Mouse (Mus musculus) megakaryocyte, embryonic 14.5 days (primary cell): ENCODE measurements around the gene Cfap74. TPM values are rescaled to one million over a fixed set of nuclear protein-coding genes. Genes with fewer than 3 reads are reported as not detected.

Source experiments
- H3K27me3 ChIP-seq: replicated peaks from 2 replicates; pipeline ENCODE3; 2012; ENCODE audit warnings: inconsistent platforms
- H3K36me3 ChIP-seq: replicated peaks from 2 replicates; pipeline ENCODE3; 2012; ENCODE audit warnings: low read length, inconsistent platforms, mixed read lengths
- H3K4me1 ChIP-seq: 2 replicates; pipeline ENCODE4 v1.6.1; 2012; ENCODE audit warnings: inconsistent platforms
- H3K4me3 ChIP-seq: replicated peaks from 2 replicates; pipeline ENCODE3; 2012; ENCODE audit warnings: moderate library complexity, mild to moderate bottlenecking, inconsistent platforms
- H3K9me3 ChIP-seq: 2 replicates; pipeline ENCODE4 v1.6.1; 2012; ENCODE audit warnings: inconsistent platforms
- FLI1 ChIP-seq: IDR thresholded peaks from 2 replicates; pipeline ENCODE4 v1.6.1; 2012; ENCODE audit warnings: low read length, inconsistent platforms, mixed read lengths
- GATA1 ChIP-seq: IDR thresholded peaks from 3 replicates; pipeline ENCODE4 v1.6.1; 2012; ENCODE audit warnings: mixed read lengths, low read length, inconsistent platforms, borderline replicate concordance
- polyA plus RNA-seq: library from polyadenylated mRNA; stranded (reverse); fragments of >175 nt; gene quantifications from 2 replicates; pipeline ENCODE4 v1.2.3, GENCODE M21; 2012; ENCODE audit warnings: low replicate concordance; ENCODE audit not compliant: insufficient read depth

Cfap74 gene
- not detected in 2 replicates for polyA plus RNA-seq

DNA sequence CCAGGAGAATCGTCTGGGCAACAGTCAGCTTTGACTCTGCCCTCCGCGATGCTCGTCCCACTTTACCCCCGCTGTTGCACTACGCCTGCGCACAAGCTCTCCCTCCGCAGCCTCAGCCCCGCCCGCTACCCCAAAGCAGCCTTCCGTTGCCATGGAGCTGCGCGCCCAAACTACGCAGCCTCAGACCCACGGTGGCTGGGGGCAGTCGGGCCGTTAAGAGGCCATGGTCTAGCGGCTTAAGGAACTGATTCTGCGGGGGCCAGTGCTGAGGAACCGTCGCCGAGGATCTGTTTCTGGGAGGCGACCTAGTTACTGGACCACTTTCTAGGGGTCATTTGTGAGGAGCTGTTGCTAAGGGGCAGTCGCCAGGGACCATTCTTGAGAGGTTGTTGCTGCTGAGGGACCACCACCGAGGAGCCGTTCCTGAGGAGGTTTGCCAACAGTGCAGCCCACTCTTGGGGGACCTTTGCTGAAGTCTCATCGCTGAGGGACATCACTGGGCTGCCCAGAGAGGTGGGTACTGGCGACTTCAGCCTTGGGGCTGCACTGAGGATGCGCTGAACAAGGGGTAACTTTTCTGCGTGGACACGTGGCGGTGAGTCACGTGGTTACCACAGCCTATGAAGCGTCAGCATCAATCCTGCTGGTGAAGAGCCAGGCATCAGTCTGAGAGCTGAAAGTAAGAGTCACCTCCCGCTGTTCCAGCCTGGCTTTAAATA, at the start of gene Cfap74:
TSS of gene Cfap74 (plus strand) at position 133 of the 719 bp plus-strand sequence.
- no peak for TF ChIP-seq GATA1
- no peak for TF ChIP-seq FLI1
- H3K4me3 ChIP-seq, result peak within 1 kb of the TSS; percentile 85
- H3K27me3 ChIP-seq, result peaks cover 55% of the 10 kb centered on the region
- peaks cover 3% of the 10 kb centered on the region for H3K9me3 ChIP-seq
- H3K36me3 ChIP-seq, result no peaks in the 10 kb centered on the region
- peaks cover 9% of the 10 kb centered on the region for H3K4me1 ChIP-seq

DNA sequence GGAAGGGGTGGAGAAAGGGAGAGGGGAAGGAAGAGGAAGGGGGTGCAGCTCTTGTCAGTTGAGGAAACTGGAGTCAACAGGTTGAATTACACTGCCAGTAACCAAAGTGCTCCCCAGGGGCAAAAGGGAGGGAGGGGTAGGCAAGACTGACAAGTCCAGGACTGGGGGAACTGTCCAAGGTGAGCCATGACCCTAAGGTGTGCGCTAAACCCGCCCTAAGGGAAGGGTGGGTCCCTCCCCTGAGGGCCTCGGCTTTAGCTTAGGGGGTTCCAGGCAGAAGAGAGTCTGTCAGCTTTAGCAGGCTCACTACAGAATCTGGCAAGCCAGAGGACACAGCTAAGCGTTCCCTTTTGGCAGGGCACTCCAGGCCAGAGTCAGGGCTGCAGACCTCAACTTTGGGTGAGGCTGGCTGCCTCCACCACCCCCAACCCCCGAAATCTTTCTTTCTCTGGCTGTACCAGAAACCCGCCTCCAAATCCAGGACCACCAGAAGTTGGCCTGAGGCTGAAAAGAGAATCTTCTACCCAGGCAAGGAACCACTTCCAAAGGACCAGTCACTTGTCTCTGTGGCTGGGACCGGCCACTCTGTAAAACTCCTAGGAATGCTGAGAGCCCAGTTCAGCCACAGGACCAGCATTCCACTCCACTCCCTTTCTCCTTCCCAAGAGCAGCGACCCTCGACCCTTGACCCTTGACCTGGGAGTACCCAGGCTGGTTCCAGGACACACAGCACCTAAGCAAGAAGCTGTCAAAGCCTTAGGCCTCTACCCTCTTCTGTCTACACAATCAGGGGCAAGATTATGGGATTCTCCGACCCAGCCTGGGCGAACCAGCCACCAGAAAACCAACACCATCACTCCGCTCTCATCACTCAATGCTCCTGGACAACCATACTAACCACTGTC, 49.2 kb upstream of the Cfap74 start:
- Histone ChIP-seq H3K36me3 (no peaks in the 10 kb centered on the region), H3K27me3 (peaks cover 92% of the 10 kb centered on the region), H3K4me3 (no peak overlapping the region), H3K9me3 (no peaks in the 10 kb centered on the region), H3K4me1 (peaks cover 5% of the 10 kb centered on the region; the same call in 1 of the 2 replicates)
- TF ChIP-seq FLI1 (no peak), GATA1 (no peak)

DNA sequence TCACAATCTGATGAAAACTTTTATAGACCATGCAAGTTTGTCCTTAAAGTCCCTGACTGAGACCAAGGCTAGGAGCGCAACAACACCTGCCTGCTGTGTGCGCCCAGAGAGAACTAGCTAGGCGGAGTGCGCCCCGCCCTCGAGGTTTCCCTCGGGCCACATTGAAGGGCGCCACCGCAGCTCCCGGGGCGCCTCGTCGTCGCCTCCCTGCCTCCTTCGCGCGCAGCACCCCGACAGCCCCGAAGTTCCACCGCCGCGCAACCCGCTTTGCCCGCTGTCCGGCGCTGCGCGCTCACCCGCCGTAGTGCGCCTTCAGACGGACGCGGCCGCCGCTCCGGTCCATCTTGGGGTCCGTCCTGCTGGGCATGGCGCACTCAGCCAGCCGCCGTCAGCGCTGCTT, 48.1 kb upstream of the Cfap74 start:
- H3K4me3 ChIP-seq, result no peak overlapping the region
- TF ChIP-seq GATA1, result no peak
- no peak for TF ChIP-seq FLI1
- no peaks in the 10 kb centered on the region for H3K36me3 ChIP-seq
- peaks cover 95% of the 10 kb centered on the region for H3K27me3 ChIP-seq
- no peaks in the 10 kb centered on the region for H3K9me3 ChIP-seq
- H3K4me1 ChIP-seq, result peaks cover 5% of the 10 kb centered on the region; the same call in 1 of the 2 replicates

GRCm38 (mm10) chr4:155361303-155361791, 47.6 kb upstream of the Cfap74 start, which contains the start of gene Prkcz:
Gene Prkcz, minus strand, starts transcription at chr4:155361361.
- Histone ChIP-seq H3K9me3 (no peaks in the 10 kb centered on the region), H3K36me3 (no peaks in the 10 kb centered on the region), H3K4me1 (peaks cover 5% of the 10 kb centered on the region; the same call in 1 of the 2 replicates), H3K27me3 (peaks cover 95% of the 10 kb centered on the region), H3K4me3 (no peak within 1 kb of the TSS)
- no peak for TF ChIP-seq GATA1
- TF ChIP-seq FLI1, result no peak

DNA sequence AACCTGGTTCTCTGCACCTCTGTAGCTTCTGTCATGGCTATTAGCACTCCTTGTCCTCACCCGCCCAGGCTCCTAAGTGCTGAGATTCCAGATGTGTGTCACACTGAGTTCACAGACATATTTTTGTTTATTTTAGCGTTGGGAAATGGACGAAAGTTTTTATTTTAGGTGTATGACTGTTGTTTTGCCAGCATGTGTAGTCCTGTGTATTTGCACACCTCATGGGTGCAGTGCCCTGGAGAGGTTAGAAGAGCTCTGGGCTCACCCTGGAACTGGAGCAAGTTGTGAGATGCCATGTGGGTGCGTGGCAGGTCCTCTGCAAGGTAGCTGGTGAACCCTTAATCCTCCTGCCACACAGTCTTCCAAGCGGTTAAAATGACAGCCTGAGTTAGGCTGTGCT, 46.5 kb upstream of the Cfap74 start:
- Histone ChIP-seq H3K9me3 (no peaks in the 10 kb centered on the region), H3K27me3 (peaks cover 95% of the 10 kb centered on the region), H3K4me1 (peaks cover 5% of the 10 kb centered on the region; the same call in 1 of the 2 replicates), H3K4me3 (no peak overlapping the region), H3K36me3 (no peaks in the 10 kb centered on the region)
- TF ChIP-seq FLI1 (no peak), GATA1 (no peak)

GRCm38 (mm10) chr4:155366784-155367183, 42.2 kb upstream of the Cfap74 start:
- H3K4me1 ChIP-seq, result no peaks in the 10 kb centered on the region
- H3K9me3 ChIP-seq, result peaks cover 7% of the 10 kb centered on the region
- no peak for TF ChIP-seq GATA1
- no peak for TF ChIP-seq FLI1
- peaks cover 85% of the 10 kb centered on the region for H3K27me3 ChIP-seq
- H3K36me3 ChIP-seq, result no peaks in the 10 kb centered on the region
- no peak overlapping the region for H3K4me3 ChIP-seq

- Histone ChIP-seq H3K4me1 (no peaks in the 10 kb centered on the region), H3K9me3 (peaks cover 7% of the 10 kb centered on the region), H3K27me3 (peaks cover 81% of the 10 kb centered on the region), H3K36me3 (no peaks in the 10 kb centered on the region), H3K4me3 (no peak overlapping the region)
- no peak for TF ChIP-seq FLI1
- no peak for TF ChIP-seq GATA1
These were observed 41.3 kb upstream of the Cfap74 start for GRCm38 (mm10) chr4:155367739-155368138.

- Histone ChIP-seq H3K27me3 (peaks cover 76% of the 10 kb centered on the region), H3K4me3 (no peak overlapping the region), H3K36me3 (no peaks in the 10 kb centered on the region), H3K4me1 (no peaks in the 10 kb centered on the region), H3K9me3 (peaks cover 7% of the 10 kb centered on the region)
- TF ChIP-seq FLI1 (no peak), GATA1 (no peak)
These were observed 40.3 kb upstream of the Cfap74 start for GRCm38 (mm10) chr4:155368684-155369083.

DNA sequence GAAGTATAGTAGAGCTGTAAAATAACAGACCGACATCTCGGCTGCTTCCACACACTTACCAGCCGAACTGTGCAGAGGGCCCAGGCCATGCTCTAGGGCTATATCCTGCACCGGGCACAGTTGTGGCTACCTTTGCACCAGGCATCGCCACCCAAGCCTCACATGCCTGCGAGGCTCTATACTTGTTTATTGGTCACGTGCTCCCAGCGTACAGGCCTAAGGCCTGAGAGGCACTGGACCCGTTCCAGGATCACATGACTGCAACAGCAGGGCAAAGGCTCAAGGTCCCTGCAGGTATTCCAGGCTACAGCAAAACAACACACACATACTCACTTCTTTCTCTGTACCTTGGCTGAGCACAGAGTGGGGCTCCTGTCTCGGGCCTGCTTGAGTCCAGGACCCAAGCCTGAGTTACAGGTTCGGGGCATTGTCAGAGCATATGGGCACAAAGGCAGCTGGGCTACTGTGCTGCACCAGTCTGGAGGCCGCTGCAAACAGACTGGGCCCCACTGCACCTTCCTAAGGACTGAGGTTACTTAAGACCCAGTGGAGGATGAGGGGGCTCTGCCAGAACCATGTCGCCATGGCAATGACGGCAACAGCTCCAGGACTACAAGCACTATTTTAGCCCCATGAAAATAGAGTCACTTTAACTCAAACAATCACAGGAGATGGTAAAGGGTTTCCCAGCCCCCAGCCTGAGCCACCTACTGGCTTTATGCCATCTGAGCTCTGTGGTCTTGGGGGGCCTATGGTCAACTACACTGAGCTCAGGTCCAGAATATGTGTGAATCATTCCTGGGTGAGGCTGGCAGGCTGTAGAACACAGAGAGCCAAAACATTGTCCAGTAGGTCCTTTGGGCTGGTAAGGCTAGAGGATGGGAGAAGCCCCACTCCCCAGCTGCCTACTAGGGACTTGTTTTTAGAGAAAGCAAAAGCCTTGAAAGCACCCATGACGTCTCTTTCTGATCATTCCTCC, 38.0 kb upstream of the Cfap74 start:
- H3K4me1 ChIP-seq, result no peaks in the 10 kb centered on the region
- H3K9me3 ChIP-seq, result peaks cover 7% of the 10 kb centered on the region
- TF ChIP-seq FLI1 (no peak), GATA1 (no peak)
- H3K27me3 ChIP-seq, result peaks cover 74% of the 10 kb centered on the region
- no peak overlapping the region for H3K4me3 ChIP-seq
- H3K36me3 ChIP-seq, result no peaks in the 10 kb centered on the region
